Mouse (Mus musculus): Measurements from ENCODE around the gene Sipa1l3. TPM values are rescaled to one million over a fixed set of nuclear protein-coding genes. Genes with fewer than 3 reads are reported as not detected.

Sipa1l3 gene
- total RNA-seq, 2 experiments from 2014 or later = 6.3 to 6.5 TPM

DNA sequence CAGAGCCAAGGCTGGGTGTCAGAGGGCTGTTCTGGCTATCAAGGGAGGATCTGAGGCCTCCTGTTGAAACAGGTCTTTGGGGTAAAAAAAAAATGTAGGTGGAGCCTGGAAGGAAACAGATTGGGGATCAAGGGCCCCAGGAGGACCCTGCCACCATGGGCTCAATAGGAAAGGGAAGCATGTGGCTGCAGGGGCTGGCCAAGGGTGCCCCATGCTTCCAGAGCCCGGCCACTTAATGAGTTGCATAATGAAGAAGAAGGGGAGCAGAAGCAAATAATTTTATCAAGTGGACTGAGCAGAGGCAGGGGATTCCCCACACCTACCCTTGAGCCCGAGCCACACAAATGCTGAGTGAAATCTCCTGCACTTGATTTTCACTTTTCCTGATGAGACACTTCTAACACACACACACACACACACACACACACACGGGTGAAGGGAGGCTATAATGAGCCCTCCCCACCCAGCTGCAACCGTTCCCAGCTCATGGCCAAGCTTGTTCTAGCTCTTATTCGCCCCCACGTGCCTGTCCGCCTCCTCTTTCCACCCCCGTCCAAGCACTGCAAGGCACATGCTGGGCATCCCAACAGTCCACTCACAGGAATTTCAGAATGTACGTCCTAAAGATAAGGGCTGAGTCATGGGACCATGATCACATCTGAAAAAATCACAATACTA, 6.7 kb downstream of the Sipa1l3 start:
- intact Hi-C loops (cut with DNase I) = loop anchor here (5.0 to 10.0 kb wide), 2 partner anchors 34 to 683 kb away; partner anchors contain the start of gene Capns1
- no peak for DNase-seq

- DNase-seq = no peak
- intact Hi-C loops (cut with DNase I) = no loop called here
Observed at GRCm38 (mm10) chr7:29508522-29508921, 9.9 kb downstream of the Sipa1l3 start.

GRCm38 (mm10) chr7:29505337-29506318, 12.8 kb downstream of the Sipa1l3 start:
- intact Hi-C loops (cut with DNase I) = no loop called here
- no peak for DNase-seq

DNA sequence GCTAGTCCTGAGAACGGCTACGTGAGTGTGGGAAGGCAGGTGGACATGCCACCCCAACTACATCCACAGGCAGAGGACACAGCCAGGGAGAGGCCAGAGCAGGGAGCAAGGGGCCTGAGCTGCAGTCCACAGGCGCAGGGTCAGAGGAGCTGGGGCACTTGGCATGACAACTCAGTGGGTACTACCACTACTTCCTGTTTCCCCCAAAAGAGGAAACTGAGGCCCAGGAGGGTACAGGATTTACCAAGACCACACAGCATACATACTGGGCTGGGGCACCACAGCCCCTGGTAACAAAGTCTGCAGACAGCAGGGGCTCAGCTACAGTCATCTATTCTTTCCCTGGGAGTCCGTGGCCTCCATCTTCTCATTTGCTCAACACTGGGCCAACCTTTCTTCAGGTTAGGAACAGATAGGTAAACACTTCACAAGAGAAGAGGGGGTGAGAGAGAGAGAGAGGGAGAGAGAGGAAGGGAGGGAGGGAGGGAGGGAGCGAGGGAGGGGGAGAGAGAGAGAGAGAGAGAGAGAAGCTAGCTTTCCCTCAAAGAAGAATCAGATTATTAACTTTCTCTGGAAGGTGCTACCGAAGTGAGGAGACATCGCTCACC, 13.7 kb downstream of the Sipa1l3 start:
- intact Hi-C loops (cut with DNase I) = no loop called here

GRCm38 (mm10) chr7:29503616-29504015, 14.8 kb downstream of the Sipa1l3 start:
- DNase-seq = no peak

More for the DNA sequence above, 13.7 kb downstream of the Sipa1l3 start:
- DNase-seq = no peak

GRCm38 (mm10) chr7:29501214-29501613, 17.2 kb downstream of the Sipa1l3 start:
- intact Hi-C loops (cut with DNase I) = no loop called here
- DNase-seq = no peak

More at GRCm38 (mm10) chr7:29503616-29504015, 14.8 kb downstream of the Sipa1l3 start:
- intact Hi-C loops (cut with DNase I) = no loop called here

- intact Hi-C loops (cut with DNase I) = no loop called here
- no peak for DNase-seq
Observed at GRCm38 (mm10) chr7:29499071-29499470, 19.4 kb downstream of the Sipa1l3 start.

GRCm38 (mm10) chr7:29496953-29497590, 21.4 kb downstream of the Sipa1l3 start:
- no peak for DNase-seq
- intact Hi-C loops (cut with DNase I) = no loop called here

GRCm38 (mm10) chr7:29496332-29496731, 22.1 kb downstream of the Sipa1l3 start:
- no peak for DNase-seq
- intact Hi-C loops (cut with DNase I) = no loop called here

DNA sequence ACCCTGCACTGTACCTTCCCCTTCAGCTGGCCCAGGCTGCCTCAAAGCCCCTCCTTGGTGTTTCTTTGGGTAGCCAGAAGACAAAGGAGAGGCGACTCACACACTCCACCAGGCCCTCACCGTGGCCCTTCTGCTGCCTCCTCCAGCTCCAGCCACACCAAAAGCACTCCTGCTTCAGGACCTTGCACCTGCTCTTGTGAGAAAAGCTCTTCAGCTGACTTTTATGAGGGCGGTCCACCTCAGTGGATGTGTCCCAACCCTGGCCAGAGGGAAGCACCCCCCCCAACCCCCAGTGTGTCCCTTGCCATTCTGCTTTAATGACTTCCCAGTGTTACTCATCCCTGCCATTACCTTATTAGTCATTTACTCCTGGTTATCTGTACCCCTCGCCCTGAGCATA, 22.6 kb downstream of the Sipa1l3 start:
- no peak for DNase-seq
- intact Hi-C loops (cut with DNase I) = no loop called here

DNA sequence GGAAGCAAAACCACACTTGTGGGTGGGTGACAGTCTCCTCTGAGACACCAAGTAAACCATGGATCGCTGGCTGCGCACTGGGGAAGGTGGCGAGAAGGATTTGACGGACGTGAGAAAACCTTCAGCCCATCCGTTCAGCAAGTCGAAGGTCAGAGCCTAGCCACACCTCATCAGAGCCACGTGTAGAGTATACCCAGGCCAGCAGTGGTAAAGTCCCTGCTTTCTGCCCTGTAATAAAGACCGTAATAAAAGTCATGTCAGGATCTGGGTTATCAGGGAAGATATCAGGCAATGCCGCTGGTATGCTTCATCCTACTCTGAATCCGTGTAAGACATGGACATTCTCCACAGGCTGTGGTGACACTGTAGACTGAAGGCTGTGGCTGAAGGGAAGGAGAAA, 23.6 kb downstream of the Sipa1l3 start:
- no peak for DNase-seq

GRCm38 (mm10) chr7:29494015-29494414, 24.4 kb downstream of the Sipa1l3 start:
- intact Hi-C loops (cut with DNase I) = loop anchor here (5.0 kb wide), 1 partner anchor 278 kb away; no protein-coding TSS in a partner anchor
- no peak for DNase-seq

More for the DNA sequence above, 23.6 kb downstream of the Sipa1l3 start:
- intact Hi-C loops (cut with DNase I) = loop anchor here (5.0 kb wide), 1 partner anchor 277 kb away; no protein-coding TSS in a partner anchor

GRCm38 (mm10) chr7:29492992-29493391, 25.4 kb downstream of the Sipa1l3 start:
- intact Hi-C loops (cut with DNase I) = loop anchor here (5.0 kb wide), 1 partner anchor 279 kb away; no protein-coding TSS in a partner anchor
- no peak for DNase-seq

DNA sequence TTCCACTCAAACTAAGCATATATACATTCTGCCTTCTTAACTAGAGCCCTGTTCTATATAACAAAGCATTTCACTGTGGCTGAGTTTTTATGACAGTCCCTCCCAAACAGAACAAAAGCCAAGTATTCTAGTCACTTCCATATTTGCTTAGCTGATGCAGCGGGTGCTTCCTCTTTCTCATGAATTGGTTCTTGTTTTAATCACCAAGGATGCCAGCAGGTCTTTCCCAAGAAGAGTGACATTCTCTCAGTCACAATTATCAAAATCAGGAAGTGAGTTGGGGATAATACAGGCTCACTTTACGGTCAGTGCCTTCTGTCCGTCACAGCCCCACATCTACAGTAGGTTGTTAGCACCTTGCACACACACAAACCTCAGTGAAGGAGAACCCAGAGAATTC, 26.6 kb downstream of the Sipa1l3 start:
- intact Hi-C loops (cut with DNase I) = loop anchor here (5.0 kb wide), 1 partner anchor 280 kb away; no protein-coding TSS in a partner anchor
- no peak for DNase-seq

DNA sequence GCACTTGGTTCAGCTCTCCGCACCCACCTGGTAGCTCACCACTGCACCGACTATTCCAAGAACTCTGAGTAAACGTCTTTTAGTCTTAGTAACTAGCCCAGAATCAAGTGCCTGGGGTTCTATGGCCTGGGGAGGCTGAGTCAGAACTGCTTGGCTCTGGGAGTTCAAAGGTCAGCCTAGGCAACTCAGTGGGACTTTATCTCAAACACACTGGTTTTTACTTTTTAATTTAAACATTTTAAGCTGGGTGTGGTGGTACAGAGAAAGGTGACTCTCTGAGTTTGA, 27.0 kb downstream of the Sipa1l3 start:
- intact Hi-C loops (cut with DNase I) = loop anchor here (5.0 kb wide), 1 partner anchor 281 kb away; no protein-coding TSS in a partner anchor
- no peak for DNase-seq

DNA sequence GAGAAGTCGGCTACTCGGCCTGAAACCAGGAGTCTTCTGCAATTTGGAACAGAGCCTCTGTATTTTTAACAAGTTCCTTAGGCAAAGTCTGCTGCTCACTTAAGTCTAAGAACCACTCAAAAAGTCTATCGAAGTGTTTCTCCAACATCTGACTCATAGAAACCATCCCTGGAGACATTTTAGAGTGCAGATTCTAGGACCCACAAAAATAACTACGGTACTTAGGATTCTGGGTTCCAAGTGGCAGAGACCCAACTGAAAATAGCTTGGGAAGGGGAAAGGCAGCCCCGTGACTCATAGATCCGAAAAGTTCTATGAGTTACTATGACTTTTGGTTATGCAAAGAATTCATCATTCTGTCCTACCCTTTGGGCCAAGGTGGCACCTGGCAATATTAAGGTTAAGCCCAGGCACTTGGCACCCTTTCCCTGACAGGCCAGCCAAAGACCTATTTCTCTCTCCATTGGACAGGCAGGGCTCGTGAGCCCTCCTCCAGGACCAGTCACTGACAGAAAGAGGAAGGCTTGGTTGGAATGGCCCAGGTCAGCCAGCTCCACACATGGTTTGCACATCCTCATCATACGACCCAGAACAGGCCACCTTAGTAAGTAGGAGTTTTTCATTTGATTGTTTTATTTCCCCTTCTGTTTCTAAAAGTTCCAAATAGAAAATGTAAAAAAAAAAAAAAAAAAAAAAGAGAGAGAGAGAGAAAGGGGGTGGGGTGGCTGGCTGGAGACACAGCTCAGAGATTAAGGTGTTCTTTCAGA, 27.6 kb downstream of the Sipa1l3 start:
- peak; percentile 26 to 29 for DNase-seq
- intact Hi-C loops (cut with DNase I) = loop anchor here (5.0 kb wide), 1 partner anchor 281 kb away; no protein-coding TSS in a partner anchor

DNA sequence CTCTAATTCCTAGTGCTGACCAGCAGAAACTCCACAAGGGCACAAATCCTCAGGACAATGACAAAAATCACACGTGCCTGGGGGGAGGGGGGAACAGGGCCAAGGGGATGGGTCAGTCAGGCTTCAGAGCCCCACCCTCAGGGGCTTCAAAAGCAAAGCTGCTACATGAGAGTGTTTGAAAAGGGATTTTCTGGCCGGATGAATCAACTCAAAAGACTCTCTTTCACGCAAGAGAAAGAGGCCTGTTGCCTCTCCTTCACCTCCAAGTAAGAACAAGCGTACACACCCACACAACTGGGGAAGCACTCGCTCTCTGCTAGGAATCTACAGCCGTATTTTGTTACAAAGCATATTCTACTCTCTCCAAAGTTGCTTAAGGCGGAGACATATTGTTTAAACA, 28.6 kb downstream of the Sipa1l3 start:
- intact Hi-C loops (cut with DNase I) = loop anchor here (5.0 kb wide), 1 partner anchor 282 kb away; no protein-coding TSS in a partner anchor
- DNase-seq = no peak

DNA sequence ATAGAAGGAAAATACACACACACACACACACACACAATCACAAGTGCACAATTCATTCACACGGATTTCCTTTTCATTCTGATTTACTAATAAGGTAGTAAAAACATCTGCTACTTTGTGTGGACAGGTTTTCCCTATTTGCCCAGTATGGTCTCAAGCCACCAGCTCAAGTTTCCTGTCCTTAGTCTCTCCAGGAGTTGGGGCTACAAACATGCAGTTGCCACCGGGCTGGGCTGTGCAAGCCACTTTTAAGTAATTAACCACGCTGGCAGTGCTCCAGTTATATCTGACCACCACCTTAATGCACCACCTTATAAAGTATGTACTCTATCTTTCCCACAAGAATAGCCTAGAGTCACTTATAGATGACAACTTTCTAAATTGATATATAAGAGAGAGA, 29.1 kb downstream of the Sipa1l3 start:
- no peak for DNase-seq
- intact Hi-C loops (cut with DNase I) = no loop called here

DNA sequence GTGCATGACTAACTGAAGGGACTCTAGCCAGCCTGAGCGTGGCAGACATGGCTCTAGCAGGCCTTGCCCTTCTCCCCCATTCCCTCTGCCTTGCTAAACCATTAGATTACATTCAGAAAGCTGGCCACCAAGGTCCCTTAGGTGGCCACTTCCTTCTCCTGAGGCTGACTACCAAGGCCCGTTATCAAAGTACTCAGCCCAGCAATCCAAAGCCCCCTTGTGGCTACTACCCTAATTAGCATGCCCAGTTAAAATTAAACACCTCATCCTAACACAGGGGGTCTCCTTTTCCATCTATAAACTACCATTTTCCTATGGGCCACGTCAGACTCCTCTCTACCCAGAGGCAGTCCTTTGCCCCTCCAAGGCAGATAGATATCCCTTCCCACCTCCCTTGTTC, 31.7 kb downstream of the Sipa1l3 start:
- intact Hi-C loops (cut with DNase I) = no loop called here
- DNase-seq = no peak
